In the genomic region with DNA sequence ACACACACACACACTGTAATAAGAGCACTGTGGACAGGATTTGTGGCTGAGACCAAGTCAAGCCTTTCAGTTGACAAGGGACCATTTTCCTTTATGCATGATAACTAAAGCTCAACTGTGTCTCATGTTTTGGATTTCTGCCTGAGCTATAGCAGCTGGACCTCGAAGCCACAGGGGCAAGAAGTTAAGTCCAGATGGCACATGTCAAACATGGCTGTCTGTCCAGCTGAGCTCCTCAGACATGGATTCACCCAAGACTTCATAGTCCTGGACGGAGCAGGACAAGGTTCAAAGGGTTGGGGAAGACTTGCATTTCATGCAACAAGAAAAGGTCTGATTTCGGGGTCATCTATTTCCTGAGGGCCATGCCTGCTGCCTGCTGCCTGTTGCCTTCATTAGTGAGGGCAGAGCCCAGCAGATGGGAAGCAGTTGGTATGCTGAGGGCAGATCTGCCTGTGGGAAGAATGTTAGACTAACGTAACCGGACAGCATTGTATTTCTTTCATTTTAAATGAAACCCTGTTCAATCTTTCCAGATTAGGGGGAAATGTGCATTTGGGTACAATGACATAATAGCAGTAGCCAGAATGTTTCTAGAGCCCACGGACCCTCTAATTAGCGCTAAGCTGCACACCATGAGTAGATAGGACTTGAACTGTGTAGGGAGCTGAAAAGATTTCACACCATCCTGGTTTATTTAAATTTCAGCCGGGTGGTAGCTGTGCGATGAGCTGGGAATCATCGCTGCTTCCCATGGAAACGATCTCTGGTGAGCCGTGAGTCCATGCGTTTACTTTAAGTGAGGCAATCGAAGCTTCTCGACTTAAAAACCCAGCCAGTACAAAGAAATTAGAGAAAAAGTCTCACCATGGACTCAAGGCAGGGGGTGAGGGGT, we compare ENCODE assay signal across 14 mouse cellular contexts.
DNase-seq lines count a peak whose midpoint lies in the region.
"Had no signal": no experiment of that assay in that cellular context is flagged by ENCODE, and none has a peak within 500 bp of the region (broad histone marks: within the 10 kb centered on the region; RNA-seq: fewer than 3 reads in every experiment).

No protein-coding gene starts in this region.

- peaks cover 69% of the 10 kb centered on the region for H3K4me1 ChIP-seq in forebrain, embryonic 10.5 days

- peak overlapping the region; percentile 51 for H3K27ac ChIP-seq in forebrain, embryonic 10.5 days
- H3K27ac ChIP-seq: macrophage had no signal

- H3K9me3 ChIP-seq in forebrain, embryonic 10.5 days = no peaks in the 10 kb centered on the region

- peak; percentile 15 to 30 for DNase-seq in heart, postnatal 14 days
- no peak for DNase-seq in heart, adult 11 months
- DNase-seq in kidney, postnatal 4 days = peak; percentile 45 to 52
- no peak for DNase-seq in kidney, adult 8-10 months
- no peak for DNase-seq in forebrain, embryonic 10.5 days (ENCODE audit: extremely low spot score, low spot score)
- DNase-seq in lung, postnatal 14 days = peak; percentile 12
- no peak for DNase-seq in layer of hippocampus, postnatal 14 days (ENCODE audit: low spot score in 2 of 2)
- no peak for DNase-seq in embryo, embryonic 10.5 days (ENCODE audit: low spot score)
- DNase-seq: cerebellum, adult 18-20 months; gastrocnemius, postnatal 36 days; heart, postnatal 36 days; layer of hippocampus, adult 9-11 months; thymus, adult 2 months had no signal

- H3K36me3 ChIP-seq in forebrain, embryonic 10.5 days (replicated peaks) = 0 out of 2 replicates have a peak, but pooled peaks cover 2% of the 10 kb centered on the region

- no peaks in the 10 kb centered on the region for H3K27me3 ChIP-seq in forebrain, embryonic 10.5 days (ENCODE audit: poor library complexity, severe bottlenecking)

- intact Hi-C loops in heart, postnatal 14 days (cut with DNase I) = no loop called here

- H3K4me3 ChIP-seq in forebrain, embryonic 10.5 days = no peak overlapping the region

- WGBS in forebrain, embryonic 10.5 days = 56% methylated on average over 15 of the region's 15 CpGs

Comparison
In these comparisons a context has a peak if more than half of its experiments do, and no peak if none do; other contexts are left out.
1. DNase-seq: peak in heart, postnatal 14 days (2 of 2), kidney, postnatal 4 days (2 of 2) and lung, postnatal 14 days (single experiment); none in heart, adult 11 months (single experiment), kidney, adult 8-10 months (0 of 2), forebrain, embryonic 10.5 days (single experiment), layer of hippocampus, postnatal 14 days (0 of 2) and embryo, embryonic 10.5 days (single experiment).